In the genomic region with DNA sequence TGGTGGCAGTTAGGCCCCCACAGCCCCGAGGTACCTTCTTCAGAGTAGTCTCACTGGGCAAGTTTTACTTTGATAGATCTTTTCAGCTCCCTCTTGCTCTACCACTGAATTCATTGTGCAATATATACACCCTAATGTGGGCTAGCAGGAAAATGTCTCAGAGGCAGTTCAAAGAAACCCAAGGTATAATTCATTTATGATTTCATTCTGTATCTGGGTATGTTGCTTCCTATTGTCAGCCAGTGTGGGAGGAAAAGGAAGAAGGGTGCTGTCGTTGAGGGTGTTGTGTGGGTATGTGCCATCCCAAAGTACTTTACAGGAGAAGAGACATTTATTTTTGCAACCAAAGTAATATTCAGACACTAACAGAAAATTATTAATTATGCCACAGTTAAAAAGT, we compare ENCODE assay signal across 27 mouse cellular contexts.
DNase-seq lines count a peak whose midpoint lies in the region; ATAC-seq and TF ChIP-seq lines count a peak whose summit lies in the region.
"Had no signal": no experiment of that assay in that cellular context is flagged by ENCODE, and none has a peak within 500 bp of the region (broad histone marks: within the 10 kb centered on the region; RNA-seq: fewer than 3 reads in every experiment).

No protein-coding gene starts in this region.

- peaks cover 42% of the 10 kb centered on the region for H3K4me1 ChIP-seq in spleen, adult 2 months (ENCODE audit: control insufficient read depth, insufficient read depth, insufficient read length)

- WGBS in spleen, adult 2 months = 41% methylated on average over 2 of the region's 2 CpGs

- TF ChIP-seq POLR2A in spleen, adult 2 months (IDR thresholded peaks at IDR 0.05; ENCODE audit: low read depth, low read length) = no peak

- ATAC-seq in CD4-positive, CD25-positive, alpha-beta regulatory T cell, adult 4 months = no peak
- ATAC-seq: forebrain, embryonic 13.5 days; forebrain, postnatal 0 days; hindbrain, embryonic 16.5 days; intestine, embryonic 16.5 days had no signal

- no peaks in the 10 kb centered on the region for H3K27me3 ChIP-seq in spleen, adult 2 months (ENCODE audit: control insufficient read depth, insufficient read depth, low read length)
- H3K27me3 ChIP-seq: forebrain, embryonic 13.5 days; heart, embryonic 12.5 days; heart, embryonic 15.5 days; hindbrain, embryonic 13.5 days had no signal

- H3K36me3 ChIP-seq in spleen, adult 2 months (ENCODE audit: control insufficient read depth, insufficient read depth, low read length) = no peaks in the 10 kb centered on the region
- H3K36me3 ChIP-seq: forebrain, embryonic 10.5 days; heart, embryonic 12.5 days; heart, embryonic 15.5 days; hindbrain, embryonic 10.5 days; hindbrain, embryonic 13.5 days had no signal

- no peak overlapping the region for H3K4me3 ChIP-seq in layer of hippocampus, adult 2 months
- H3K4me3 ChIP-seq in spleen, adult 2 months (ENCODE audit: extremely low read depth, insufficient read depth, insufficient read length) = no peak overlapping the region
- H3K4me3 ChIP-seq: forebrain, embryonic 10.5 days; forebrain, embryonic 13.5 days; heart, embryonic 12.5 days; heart, embryonic 15.5 days; hindbrain, embryonic 10.5 days; hindbrain, embryonic 13.5 days had no signal

- DNase-seq in CD4-positive, CD25-positive, alpha-beta regulatory T cell, adult 2 months (ENCODE audit: low read depth, low spot score) = peak; percentile 34
- DNase-seq in layer of hippocampus, adult 2 months (ENCODE audit: low spot score in 2 of 2) = no peak
- DNase-seq in layer of hippocampus, postnatal 36 days = no peak
- DNase-seq in spleen, adult 2 months (ENCODE audit: low read depth in 1 of 2, low spot score in 2 of 2) = no peak
- DNase-seq in spleen, adult 12 weeks (ENCODE audit: low spot score) = no peak
- peak; percentile 46 for DNase-seq in naive thymus-derived CD4-positive, alpha-beta T cell, adult 2 months (ENCODE audit: low read depth)
- no peak for DNase-seq in cerebellum, adult 8-10 months
- DNase-seq: adrenal gland, adult 8-10 months; adrenal gland, postnatal 25 days; cerebellum, adult 11 months; cerebellum, adult 2 months; cerebellum, postnatal 10 days; cerebellum, postnatal 36 days; forebrain, postnatal 0 days; gastrocnemius, postnatal 25 days; heart, adult 18-20 months; heart, postnatal 10 days; heart, postnatal 36 days had no signal

- H3K27ac ChIP-seq in layer of hippocampus, adult 2 months = peak overlapping the region; percentile 82
- H3K27ac ChIP-seq in spleen, adult 2 months (ENCODE audit: insufficient read depth, low read length) = peak overlapping the region; percentile 4; the same call in 1 of the 2 replicates
- H3K27ac ChIP-seq: forebrain, embryonic 10.5 days; forebrain, embryonic 13.5 days; heart, embryonic 15.5 days; hindbrain, embryonic 10.5 days; hindbrain, embryonic 13.5 days had no signal

- no peak for TF ChIP-seq CTCF in layer of hippocampus, adult 2 months (conservative IDR thresholded peaks at IDR 0.05)
- no peak for TF ChIP-seq CTCF in spleen, adult 2 months (IDR thresholded peaks at IDR 0.05; ENCODE audit: extremely low read depth, insufficient read depth, insufficient read length, insufficient replicate concordance)

Comparison
In these comparisons a context has a peak if more than half of its experiments do, and no peak if none do; other contexts are left out.
1. DNase-seq: peak in CD4-positive, CD25-positive, alpha-beta regulatory T cell, adult 2 months (single experiment) and naive thymus-derived CD4-positive, alpha-beta T cell, adult 2 months (single experiment); none in layer of hippocampus, adult 2 months (0 of 2), layer of hippocampus, postnatal 36 days (0 of 2), spleen, adult 2 months (0 of 2), spleen, adult 12 weeks (single experiment) and cerebellum, adult 8-10 months (single experiment).